Mouse (Mus musculus) embryonic facial prominence, embryonic 14.5 days (tissue): Measurements from ENCODE around the gene Atl3. TPM values are rescaled to one million over a fixed set of nuclear protein-coding genes. Genes with fewer than 3 reads are reported as not detected.

Experiments
- ATAC-seq: fragments of 200-750 bp; cut with Nextera tagmentation; 2 replicates; pipeline ENCODE4 v1.8.0; 2017; ENCODE audit warnings: low read depth, moderate number of reproducible peaks, moderate TSS enrichment
- DNase-seq: peaks from one replicate; pipeline ENCODE4 v3.0.0-alpha.2; 2015; ENCODE audit warnings: low spot score
- H3K27ac ChIP-seq: fragments of 300-500 bp; sonication (generic); replicated peaks from 2 replicates; pipeline ENCODE4 v1.5.1; 2014; ENCODE audit warnings: low read depth, mild to moderate bottlenecking, low read length, moderate library complexity
- H3K27me3 ChIP-seq: fragments of 300-500 bp; sonication (generic); replicated peaks from 2 replicates; pipeline ENCODE4 v1.6.1; 2014; ENCODE audit warnings: low read length; ENCODE audit not compliant: control insufficient read depth, insufficient read depth
- H3K36me3 ChIP-seq: fragments of 300-500 bp; sonication (generic); 2 replicates; pipeline ENCODE4 v1.6.1; 2014; ENCODE audit warnings: low read length, mixed read lengths; ENCODE audit not compliant: control insufficient read depth, insufficient read depth
- H3K4me1 ChIP-seq: fragments of 300-500 bp; sonication (generic); 2 replicates; pipeline ENCODE4 v1.6.1; 2014; ENCODE audit warnings: antibody characterized with exemption, low read length; ENCODE audit not compliant: control insufficient read depth, insufficient read depth
- H3K4me2 ChIP-seq: fragments of 300-500 bp; sonication (generic); 2 replicates; pipeline ENCODE4 v1.6.1; 2014; ENCODE audit warnings: low read depth, mild to moderate bottlenecking, low read length, moderate library complexity, mixed read lengths
- H3K4me3 ChIP-seq: fragments of 300-500 bp; sonication (generic); 2 replicates; pipeline ENCODE4 v1.5.1; 2014; ENCODE audit warnings: low read depth, mild to moderate bottlenecking, low read length
- H3K9ac ChIP-seq: fragments of 300-500 bp; sonication (generic); 2 replicates; pipeline ENCODE4 v1.6.1; 2014; ENCODE audit warnings: low read depth, mild to moderate bottlenecking, low read length, moderate library complexity, mixed read lengths
- H3K9me3 ChIP-seq: fragments of 300-500 bp; sonication (generic); 2 replicates; pipeline ENCODE4 v1.6.1; 2016; ENCODE audit warnings: low read length; ENCODE audit not compliant: control insufficient read depth
- WGBS: fragments of 180-500 bp; shearing (Covaris S2); extraction: QIAGEN DNeasy Blood & Tissue Kit; methylation state at CpG from one replicate; pipeline ENCODE4 v1.1.7; 2014; 5-methylcytosine and 5-hydroxymethylcytosine counted together
- polyA plus RNA-seq: library from polyadenylated mRNA; unstranded; fragments of >200 nt; fragmentation: Nextera tagmentation; extraction: Ambion mirVana; gene quantifications from 2 replicates; pipeline ENCODE4 v1.2.1, GENCODE M21; 2014

Atl3 gene
- polyA plus RNA-seq, 1 experiment from 2014 or later, result 19.4 TPM

- H3K4me3 ChIP-seq, result no peak overlapping the region
- H3K27me3 ChIP-seq, result no peaks in the 10 kb centered on the region
- no peak overlapping the region for H3K4me2 ChIP-seq
- 88% methylated on average over 1 of the region's 1 CpGs for WGBS
- DNase-seq, result no peak
- H3K4me1 ChIP-seq, result no peaks in the 10 kb centered on the region
- H3K36me3 ChIP-seq, result peaks cover 68% of the 10 kb centered on the region
- H3K27ac ChIP-seq, result no peak overlapping the region
- no peak for ATAC-seq
- H3K9ac ChIP-seq, result no peak overlapping the region
- H3K9me3 ChIP-seq, result no peaks in the 10 kb centered on the region
Observed at GRCm38 (mm10) chr19:7516437-7516836, 22.6 kb downstream of the Atl3 start.

- ATAC-seq, result no peak
- no peak for DNase-seq
- Histone ChIP-seq H3K9ac (no peak overlapping the region), H3K27me3 (no peaks in the 10 kb centered on the region), H3K36me3 (peaks cover 78% of the 10 kb centered on the region), H3K4me3 (no peak overlapping the region), H3K4me1 (no peaks in the 10 kb centered on the region), H3K4me2 (no peak overlapping the region), H3K27ac (no peak overlapping the region), H3K9me3 (peaks cover 7% of the 10 kb centered on the region; the same call in 1 of the 2 replicates)
- WGBS, result 82% methylated on average over 3 of the region's 3 CpGs
Observed at GRCm38 (mm10) chr19:7521619-7522018, 27.8 kb downstream of the Atl3 start.

GRCm38 (mm10) chr19:7522856-7523255 lies 29.0 kb downstream of the Atl3 start:
- Histone ChIP-seq H3K9me3 (peaks cover 7% of the 10 kb centered on the region; the same call in 1 of the 2 replicates), H3K4me3 (no peak overlapping the region), H3K4me2 (no peak overlapping the region), H3K27me3 (no peaks in the 10 kb centered on the region), H3K27ac (no peak overlapping the region), H3K4me1 (no peaks in the 10 kb centered on the region), H3K36me3 (peaks cover 73% of the 10 kb centered on the region), H3K9ac (no peak overlapping the region)
- WGBS, result 99% methylated on average over 2 of the region's 2 CpGs
- no peak for DNase-seq
- no peak for ATAC-seq

- no peak overlapping the region for H3K4me2 ChIP-seq
- ATAC-seq, result no peak
- no peaks in the 10 kb centered on the region for H3K4me1 ChIP-seq
- H3K36me3 ChIP-seq, result peaks cover 75% of the 10 kb centered on the region
- H3K4me3 ChIP-seq, result no peak overlapping the region
- no peak for DNase-seq
- no peak overlapping the region for H3K27ac ChIP-seq
- no peak overlapping the region for H3K9ac ChIP-seq
- WGBS, result 100% methylated on average over 1 of the region's 1 CpGs
- H3K9me3 ChIP-seq, result peaks cover 7% of the 10 kb centered on the region; the same call in 1 of the 2 replicates
- H3K27me3 ChIP-seq, result no peaks in the 10 kb centered on the region
Observed at GRCm38 (mm10) chr19:7523292-7523691, 29.5 kb downstream of the Atl3 start.

GRCm38 (mm10) chr19:7523781-7524180 lies 29.9 kb downstream of the Atl3 start:
- H3K9me3 ChIP-seq, result peaks cover 7% of the 10 kb centered on the region; the same call in 1 of the 2 replicates
- no peak for DNase-seq
- no peak overlapping the region for H3K4me2 ChIP-seq
- H3K4me1 ChIP-seq, result no peaks in the 10 kb centered on the region
- H3K27me3 ChIP-seq, result no peaks in the 10 kb centered on the region
- peaks cover 75% of the 10 kb centered on the region for H3K36me3 ChIP-seq
- no peak overlapping the region for H3K27ac ChIP-seq
- no peak overlapping the region for H3K9ac ChIP-seq
- H3K4me3 ChIP-seq, result no peak overlapping the region
- ATAC-seq, result no peak

- no peak overlapping the region for H3K4me3 ChIP-seq
- no peaks in the 10 kb centered on the region for H3K27me3 ChIP-seq
- no peak overlapping the region for H3K27ac ChIP-seq
- peaks cover 69% of the 10 kb centered on the region for H3K36me3 ChIP-seq
- no peak overlapping the region for H3K4me2 ChIP-seq
- ATAC-seq (no peak), DNase-seq (no peak)
- H3K9ac ChIP-seq, result no peak overlapping the region
- no peaks in the 10 kb centered on the region for H3K4me1 ChIP-seq
- peaks cover 7% of the 10 kb centered on the region; the same call in 1 of the 2 replicates for H3K9me3 ChIP-seq
- 69% methylated on average over 3 of the region's 3 CpGs for WGBS
Observed at GRCm38 (mm10) chr19:7524879-7525278, 31.0 kb downstream of the Atl3 start.

GRCm38 (mm10) chr19:7528639-7529428 lies 35.0 kb downstream of the Atl3 start:
- WGBS, result 50% methylated on average over 7 of the region's 7 CpGs
- Histone ChIP-seq H3K9me3 (no peaks in the 10 kb centered on the region), H3K9ac (no peak overlapping the region), H3K4me2 (no peak overlapping the region), H3K27me3 (no peaks in the 10 kb centered on the region), H3K4me1 (no peaks in the 10 kb centered on the region), H3K4me3 (no peak overlapping the region), H3K36me3 (peaks cover 71% of the 10 kb centered on the region), H3K27ac (no peak overlapping the region)
- ATAC-seq (peak; percentile 62; the same call in 1 of the 2 replicates), DNase-seq (peak; percentile 72)

- Histone ChIP-seq H3K4me2 (no peak overlapping the region), H3K27me3 (no peaks in the 10 kb centered on the region), H3K4me1 (no peaks in the 10 kb centered on the region), H3K27ac (no peak overlapping the region), H3K9ac (no peak overlapping the region), H3K9me3 (no peaks in the 10 kb centered on the region), H3K4me3 (no peak overlapping the region), H3K36me3 (peaks cover 67% of the 10 kb centered on the region)
- DNase-seq, result no peak
- no peak for ATAC-seq
- 89% methylated on average over 5 of the region's 5 CpGs for WGBS
Observed at GRCm38 (mm10) chr19:7531906-7532305, 38.1 kb downstream of the Atl3 start.

GRCm38 (mm10) chr19:7533891-7534290 lies 40.1 kb downstream of the Atl3 start:
- H3K36me3 ChIP-seq, result peaks cover 56% of the 10 kb centered on the region
- H3K4me1 ChIP-seq, result no peaks in the 10 kb centered on the region
- no peaks in the 10 kb centered on the region for H3K9me3 ChIP-seq
- H3K4me2 ChIP-seq, result no peak overlapping the region
- WGBS, result 81% methylated on average over 5 of the region's 5 CpGs
- no peak overlapping the region for H3K9ac ChIP-seq
- no peak for ATAC-seq
- H3K4me3 ChIP-seq, result no peak overlapping the region
- no peak overlapping the region for H3K27ac ChIP-seq
- no peak for DNase-seq
- H3K27me3 ChIP-seq, result no peaks in the 10 kb centered on the region
